18 mouse cellular contexts compared by ENCODE assay signal in the genomic region with DNA sequence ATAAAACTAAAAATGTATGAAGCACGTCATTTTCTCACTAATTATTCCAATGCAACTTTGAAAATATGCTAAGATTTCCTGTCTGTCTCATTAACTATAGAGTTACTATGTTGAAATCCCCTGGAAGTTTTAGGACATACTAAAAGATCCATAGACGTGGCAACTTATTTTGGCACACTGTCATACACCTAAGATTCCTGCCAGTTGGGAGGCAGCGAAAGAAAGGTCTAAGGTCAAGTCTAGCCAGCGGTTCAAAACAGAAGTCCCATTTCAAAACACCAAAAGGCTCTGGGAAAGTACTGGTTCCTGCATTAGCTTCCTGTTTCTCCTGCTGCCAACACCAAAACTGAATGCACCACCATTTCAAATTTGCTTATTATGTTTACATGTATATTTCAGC.
"Had no signal": no experiment of that assay in that cellular context is flagged by ENCODE, and none has a peak within 500 bp of the region (broad histone marks: within the 10 kb centered on the region; RNA-seq: fewer than 3 reads in every experiment).

No protein-coding gene starts in this region.

- H3K9ac ChIP-seq: limb, embryonic 13.5 days; liver, embryonic 12.5 days; liver, embryonic 15.5 days; lung, embryonic 14.5 days; midbrain, embryonic 13.5 days had no signal

- H3K9me3 ChIP-seq: limb, embryonic 10.5 days; limb, embryonic 13.5 days; liver, embryonic 12.5 days; liver, embryonic 15.5 days; megakaryocyte, embryonic 14.5 days; midbrain, embryonic 10.5 days; midbrain, embryonic 13.5 days had no signal

- H3K27me3 ChIP-seq: limb, embryonic 13.5 days; liver, embryonic 12.5 days; liver, embryonic 15.5 days; megakaryocyte, embryonic 14.5 days; midbrain, embryonic 13.5 days had no signal

- H3K27ac ChIP-seq: layer of hippocampus, adult 2 months; limb, embryonic 10.5 days; limb, embryonic 13.5 days; liver, embryonic 12.5 days; liver, embryonic 15.5 days; macrophage; midbrain, embryonic 10.5 days; midbrain, embryonic 13.5 days had no signal

- DNase-seq: kidney, adult 11 months; kidney, adult 8-10 months; kidney, postnatal 14 days; layer of hippocampus, adult 9-11 months; lung, embryonic 14.5 days; thymus, adult 18-20 months; thymus, postnatal 36 days had no signal

- H3K4me2 ChIP-seq: limb, embryonic 13.5 days; liver, embryonic 12.5 days; liver, embryonic 15.5 days; lung, embryonic 14.5 days; midbrain, embryonic 13.5 days had no signal

- ATAC-seq: liver, embryonic 12.5 days; lung, postnatal 0 days; midbrain, embryonic 13.5 days; midbrain, embryonic 16.5 days had no signal

- H3K4me1 ChIP-seq: limb, embryonic 10.5 days; limb, embryonic 13.5 days; liver, embryonic 12.5 days; liver, embryonic 15.5 days; midbrain, embryonic 10.5 days had no signal

- H3K4me3 ChIP-seq: layer of hippocampus, adult 2 months; limb, embryonic 10.5 days; limb, embryonic 13.5 days; liver, embryonic 12.5 days; liver, embryonic 15.5 days; megakaryocyte, embryonic 14.5 days; midbrain, embryonic 10.5 days; midbrain, embryonic 13.5 days had no signal
